Mouse (Mus musculus): ENCODE results near the gene Gm42878. TPM values are rescaled to one million over a fixed set of nuclear protein-coding genes. Genes with fewer than 3 reads are reported as not detected.
"Not testable (repeated sequence)": the region's sequence is repeated elsewhere in the genome, so short reads cannot be mapped to it uniquely, and the experiment has no call there.

Gene Gm42878
- total and polyA plus RNA-seq, 3 experiments: 1.0 TPM; not detected in 2

- peak; percentile 24 for DNase-seq (ENCODE audit: extremely low read depth)
- H3K9ac ChIP-seq (ENCODE audit: insufficient read depth, low read depth): no peak within 1 kb of the TSS
- no peak within 1 kb of the TSS for H3K4me3 ChIP-seq (replicated peaks in 1 of 3; ENCODE audit: low read depth in 2 of 3, low read length in 2 of 3, poor library complexity in 1 of 3)
- in situ Hi-C loops (cut with MboI; ENCODE audit: low pct_ligation_motif_present, low pct_unique_long_range_greater_than_20kb, low sequenced_read_pairs) (no loop called here), dilution Hi-C loops (cut with MboI; ENCODE audit: extremely low pct_ligation_motif_present, extremely low pct_unique_long_range_greater_than_20kb, low sequenced_read_pairs) (no loop called here)
- peaks cover 11% of the 10 kb centered on the region in 2 experiments for H3K4me1 ChIP-seq (ENCODE audit: control insufficient read depth in 1 of 2, insufficient read depth in 2 of 2)
- no peaks in the 10 kb centered on the region for H3K36me3 ChIP-seq (replicated peaks in 1 of 2; ENCODE audit: control insufficient read depth in 1 of 2, insufficient read depth in 1 of 2, low read length in 1 of 2)
- H3K4me2 ChIP-seq (ENCODE audit: insufficient read depth, low read depth, poor library complexity, severe bottlenecking): no peak within 1 kb of the TSS
- no peaks in the 10 kb centered on the region for H3K79me2 ChIP-seq (replicated peaks; ENCODE audit: control insufficient read depth, extremely low read depth, insufficient read depth, poor library complexity, severe bottlenecking)
- no peaks in the 10 kb centered on the region for H3K27me3 ChIP-seq (replicated peaks)
- TF ChIP-seq MAFK (IDR thresholded peaks at IDR 0.05; ENCODE audit: insufficient replicate concordance, low read length) (no peak; the same call in 1 of the 2 replicates), MAX (IDR thresholded peaks at IDR 0.05; ENCODE audit: low read length) (no peak), CHD1 (IDR thresholded peaks at IDR 0.05; ENCODE audit: low read depth, low read length) (no peak), JUND (conservative IDR thresholded peaks at IDR 0.05; ENCODE audit: low read depth, low read length) (no peak), GABPA (IDR thresholded peaks at IDR 0.05; ENCODE audit: insufficient replicate concordance, low read depth, low read length) (no peak), E2F4 (IDR thresholded peaks at IDR 0.05; ENCODE audit: insufficient replicate concordance, low read depth, low read length) (no peak)
- H3K27ac ChIP-seq (ENCODE audit: insufficient read depth, low read depth): no peak within 1 kb of the TSS
- no peaks in the 10 kb centered on the region for H3K9me3 ChIP-seq (replicated peaks; ENCODE audit: low read length)
Observed at GRCm38 (mm10) chr5:121503231-121503630, 42.1 kb downstream of the Gm42878 start, which contains the start of gene Adam1b. Adam1b (minus strand) TSS chr5:121503435.

- H3K79me2 ChIP-seq (replicated peaks; ENCODE audit: control insufficient read depth, extremely low read depth, insufficient read depth, poor library complexity, severe bottlenecking); H3K27me3 ChIP-seq (replicated peaks); DNase-seq (ENCODE audit: extremely low read depth); H3K36me3 ChIP-seq (replicated peaks in 1 of 2; ENCODE audit: control insufficient read depth in 1 of 2, insufficient read depth in 1 of 2, low read length in 1 of 2); H3K9ac ChIP-seq (ENCODE audit: insufficient read depth, low read depth); H3K4me2 ChIP-seq (ENCODE audit: insufficient read depth, low read depth, poor library complexity, severe bottlenecking); H3K27ac ChIP-seq (ENCODE audit: insufficient read depth, low read depth); H3K9me3 ChIP-seq (replicated peaks; ENCODE audit: low read length); H3K4me3 ChIP-seq (replicated peaks in 1 of 3; ENCODE audit: low read depth in 2 of 3, low read length in 2 of 3, poor library complexity in 1 of 3); in situ Hi-C loops (cut with MboI; ENCODE audit: low pct_ligation_motif_present, low pct_unique_long_range_greater_than_20kb, low sequenced_read_pairs); dilution Hi-C loops (cut with MboI; ENCODE audit: extremely low pct_ligation_motif_present, extremely low pct_unique_long_range_greater_than_20kb, low sequenced_read_pairs): not testable (repeated sequence)
- H3K4me1 ChIP-seq (ENCODE audit: control insufficient read depth in 1 of 2, insufficient read depth in 2 of 2): peaks cover 11% of the 10 kb centered on the region in 2 experiments
Observed at GRCm38 (mm10) chr5:121501424-121501996, 43.8 kb downstream of the Gm42878 start.

- dilution Hi-C loops (cut with MboI; ENCODE audit: extremely low pct_ligation_motif_present, extremely low pct_unique_long_range_greater_than_20kb, low sequenced_read_pairs): no loop called here
- H3K9ac ChIP-seq (ENCODE audit: insufficient read depth, low read depth): no peak overlapping the region
- no peaks in the 10 kb centered on the region for H3K79me2 ChIP-seq (replicated peaks; ENCODE audit: control insufficient read depth, extremely low read depth, insufficient read depth, poor library complexity, severe bottlenecking)
- TF ChIP-seq MXI1 (IDR thresholded peaks at IDR 0.05; ENCODE audit: low read depth, low read length) (no peak), MAZ (IDR thresholded peaks at IDR 0.05; ENCODE audit: low read depth, low read length) (no peak), E2F4 (IDR thresholded peaks at IDR 0.05; ENCODE audit: insufficient replicate concordance, low read depth, low read length) (no peak), ELF1 (IDR thresholded peaks at IDR 0.05; ENCODE audit: low read depth, low read length) (no peak), CTCF (conservative IDR thresholded peaks at IDR 0.05 in 1 of 2, IDR thresholded peaks at IDR 0.05 in 1 of 2; ENCODE audit: low read depth in 2 of 2, low read length in 2 of 2) (no peak), RAD21 (IDR thresholded peaks at IDR 0.05; ENCODE audit: low read depth, low read length) (no peak), KAT2A (IDR thresholded peaks at IDR 0.05; ENCODE audit: insufficient replicate concordance, low read length) (no peak), RCOR1 (conservative IDR thresholded peaks at IDR 0.05; ENCODE audit: low read depth, low read length) (no peak), CHD2 (IDR thresholded peaks at IDR 0.05; ENCODE audit: low read length) (no peak)
- in situ Hi-C loops (cut with MboI; ENCODE audit: low pct_ligation_motif_present, low pct_unique_long_range_greater_than_20kb, low sequenced_read_pairs): no loop called here
- H3K4me3 ChIP-seq (replicated peaks in 1 of 3; ENCODE audit: low read depth in 2 of 3, low read length in 2 of 3, poor library complexity in 1 of 3): no peak overlapping the region
- H3K27ac ChIP-seq (ENCODE audit: insufficient read depth, low read depth): no peak overlapping the region
- no peak overlapping the region for H3K4me2 ChIP-seq (ENCODE audit: insufficient read depth, low read depth, poor library complexity, severe bottlenecking)
- no peak for DNase-seq (ENCODE audit: extremely low read depth)
- H3K4me1 ChIP-seq (ENCODE audit: control insufficient read depth in 1 of 2, insufficient read depth in 2 of 2): peaks cover 11% of the 10 kb centered on the region in 2 experiments
- no peaks in the 10 kb centered on the region for H3K9me3 ChIP-seq (replicated peaks; ENCODE audit: low read length)
- no peaks in the 10 kb centered on the region for H3K27me3 ChIP-seq (replicated peaks)
- H3K36me3 ChIP-seq (replicated peaks in 1 of 2; ENCODE audit: control insufficient read depth in 1 of 2, insufficient read depth in 1 of 2, low read length in 1 of 2): no peaks in the 10 kb centered on the region
Observed at GRCm38 (mm10) chr5:121500719-121501118, 44.6 kb downstream of the Gm42878 start.
